Mouse (Mus musculus): ENCODE results near the gene Gdf15.

Gdf15 gene

DNA sequence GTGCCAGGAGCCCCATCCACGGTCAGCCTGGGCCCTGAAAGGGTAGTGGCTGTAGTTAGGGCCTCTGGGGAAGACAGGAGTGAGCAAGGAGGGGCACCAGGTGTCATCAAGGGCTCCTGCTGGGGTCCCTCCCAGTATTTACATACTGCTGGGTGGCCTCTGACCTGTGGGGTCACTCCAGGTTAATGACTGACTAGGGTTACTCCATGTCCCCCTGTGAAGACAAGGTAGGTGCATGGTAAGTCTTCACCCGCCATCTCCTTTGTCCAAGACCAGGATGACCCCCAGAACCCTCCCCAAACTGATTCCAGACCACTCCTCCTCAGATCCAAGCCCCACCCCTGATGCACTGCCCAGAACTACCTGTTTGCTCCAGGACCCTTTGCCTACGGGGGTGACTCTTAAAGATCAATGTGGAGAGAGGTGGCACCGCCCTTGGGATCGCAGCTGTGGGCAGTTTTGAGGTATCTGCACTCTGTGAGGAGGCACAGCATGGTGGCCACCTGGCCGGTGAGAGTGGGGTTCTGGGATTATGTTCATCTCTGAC lies at the start of gene Gdf15:
Gene Gdf15, minus strand, starts transcription at position 111 of the 547 bp plus-strand sequence.
- DNase-seq (ENCODE audit: low spot score in 2 of 2): no peak

DNA sequence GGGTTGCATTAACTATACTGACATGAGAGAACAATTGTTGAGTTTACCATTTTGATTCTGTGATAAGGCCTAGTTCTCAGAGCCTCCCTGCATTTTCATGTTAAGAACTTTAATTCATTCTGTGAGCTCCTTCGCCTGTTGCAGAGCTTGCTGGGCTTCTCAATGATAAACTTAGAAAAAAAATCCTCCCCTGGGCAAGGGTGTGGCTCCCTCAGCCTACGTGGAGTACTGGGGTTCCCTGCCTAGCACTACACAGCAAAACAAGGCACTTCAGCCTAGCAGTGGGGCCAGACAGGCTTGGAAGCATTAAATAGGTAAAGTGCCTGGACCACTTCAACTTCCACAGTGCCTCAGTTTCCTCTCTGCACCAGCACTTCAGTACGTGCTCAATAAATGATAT lies 49.2 kb upstream of the Gdf15 start:
- DNase-seq (ENCODE audit: low spot score in 2 of 2): no peak

DNA sequence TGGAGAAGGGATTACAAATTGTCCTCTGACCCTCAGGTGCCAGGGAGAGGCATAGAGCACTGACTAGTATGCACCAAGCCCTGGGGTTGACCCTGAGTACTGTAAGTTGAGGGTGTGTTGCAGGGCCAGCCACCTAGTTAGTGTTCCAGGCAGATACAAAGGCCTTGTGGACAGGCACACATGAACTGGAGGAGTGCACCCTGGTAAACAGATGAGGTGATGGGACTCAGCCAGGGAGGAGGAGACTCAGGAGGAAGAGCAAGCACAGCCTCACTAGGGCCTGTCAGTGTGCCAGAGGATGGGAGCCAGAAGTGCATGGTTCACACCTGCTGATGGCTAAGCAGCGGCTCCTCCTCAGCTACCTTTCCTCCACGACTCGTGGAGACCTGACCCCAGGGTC lies 47.8 kb upstream of the Gdf15 start:
- DNase-seq (ENCODE audit: low spot score in 2 of 2): no peak

DNA sequence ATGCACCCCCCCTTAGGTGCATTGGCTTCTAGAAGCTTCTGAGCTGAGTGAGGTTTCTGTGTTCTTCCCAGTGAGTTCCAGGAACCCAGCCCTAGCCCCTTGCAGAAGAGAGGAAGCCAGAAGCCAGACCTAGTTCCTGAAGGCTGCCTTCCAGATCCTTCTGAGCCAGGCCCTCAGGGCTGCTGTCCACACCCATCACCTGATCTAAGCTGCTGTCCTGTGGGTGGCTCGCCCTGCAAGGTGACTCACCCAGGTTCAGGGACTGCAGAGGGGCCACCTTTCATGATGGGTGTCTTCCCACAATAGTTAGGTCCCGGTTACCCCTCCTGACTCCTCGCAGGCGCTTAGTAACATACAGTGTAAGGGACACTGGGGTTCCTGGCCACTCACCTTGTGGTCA lies 47.1 kb upstream of the Gdf15 start:
- DNase-seq (ENCODE audit: low spot score in 2 of 2): no peak

DNA sequence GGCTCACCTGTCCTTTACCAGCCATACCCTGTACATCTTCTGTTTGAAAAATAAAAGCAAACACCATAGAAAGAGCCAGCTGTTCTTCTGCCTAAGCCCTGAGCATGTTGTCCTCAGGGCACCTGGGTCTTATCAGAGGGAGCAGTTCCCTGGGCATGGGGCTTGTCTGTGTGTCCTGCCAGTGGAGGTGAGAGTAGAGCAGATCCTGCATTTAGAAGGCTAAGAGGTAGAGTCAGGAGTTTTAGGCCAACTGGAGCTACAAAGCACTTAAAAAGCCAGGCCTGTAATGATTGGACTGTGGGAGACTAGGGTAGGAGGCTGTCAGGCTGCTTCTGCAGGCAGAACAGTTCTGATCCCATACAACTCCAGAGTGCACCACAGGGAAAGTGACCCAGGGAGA lies 46.4 kb upstream of the Gdf15 start:
- DNase-seq (ENCODE audit: low spot score in 2 of 2): no peak

DNA sequence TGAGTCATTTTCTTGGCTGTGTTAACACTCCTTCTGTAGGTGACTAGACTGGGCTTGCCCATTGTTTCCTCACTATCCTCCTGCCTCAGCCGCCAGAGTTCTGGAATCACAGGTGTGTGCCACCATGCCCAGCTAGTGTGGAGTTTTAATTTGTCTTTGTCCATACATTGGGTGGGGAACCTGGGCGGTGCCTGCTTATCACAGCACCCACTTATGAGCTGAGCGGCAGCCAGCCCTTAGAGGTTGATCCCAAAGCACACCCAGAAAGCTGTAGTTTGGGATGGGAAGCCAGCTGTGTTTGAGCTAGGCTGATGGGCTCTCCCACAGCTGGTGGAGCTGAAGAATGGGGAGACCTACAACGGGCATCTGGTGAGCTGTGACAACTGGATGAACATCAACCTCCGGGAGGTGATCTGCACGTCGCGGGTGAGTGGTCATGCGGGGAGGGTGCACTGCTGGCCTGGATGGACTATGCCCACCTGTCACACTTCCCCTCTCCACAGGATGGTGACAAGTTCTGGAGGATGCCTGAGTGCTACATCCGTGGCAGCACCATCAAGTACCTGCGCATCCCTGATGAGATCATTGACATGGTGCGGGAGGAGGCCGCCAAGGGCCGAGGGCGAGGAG lies 45.3 kb upstream of the Gdf15 start:
- no peak for DNase-seq (ENCODE audit: low spot score in 2 of 2)

DNA sequence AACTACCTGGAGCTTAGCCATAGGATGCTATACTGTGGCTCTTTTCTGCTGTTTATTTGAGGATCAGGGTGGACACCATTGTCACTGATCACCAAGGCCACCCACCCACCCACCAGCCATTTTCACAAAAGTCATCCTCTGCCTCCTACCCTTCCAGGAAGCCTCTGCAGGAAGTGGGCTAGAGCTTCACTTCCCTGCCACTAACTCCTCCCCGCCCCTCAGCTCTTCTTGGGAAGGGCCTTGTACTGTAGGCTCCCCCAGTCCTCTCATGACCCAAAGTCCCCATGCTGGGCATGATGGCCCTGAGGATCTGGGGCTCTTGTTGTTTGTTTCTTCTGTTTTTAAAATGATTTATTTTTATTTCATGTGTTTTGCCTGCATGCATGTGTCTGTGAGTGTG lies 43.1 kb upstream of the Gdf15 start:
- no peak for DNase-seq (ENCODE audit: low spot score in 2 of 2)

DNA sequence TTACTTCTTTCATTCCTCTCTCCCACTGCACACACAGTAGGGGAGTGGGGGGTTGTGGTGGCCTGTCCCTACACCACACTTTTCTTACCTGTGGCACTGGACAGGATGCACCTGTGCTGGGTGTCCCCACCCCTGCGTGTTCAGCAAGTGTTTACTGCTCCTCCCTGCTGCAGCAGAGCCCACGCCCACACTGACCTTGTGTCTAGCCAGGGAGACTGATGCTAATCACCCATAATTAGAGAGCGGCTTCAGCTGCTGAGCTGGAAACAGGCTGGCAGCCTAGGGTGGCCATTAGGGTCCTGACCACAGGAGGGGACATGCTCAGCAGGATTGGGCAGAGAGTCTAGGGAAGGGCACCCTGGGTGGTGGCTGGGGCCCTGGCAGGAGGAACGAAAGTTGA lies 42.5 kb upstream of the Gdf15 start:
- DNase-seq (ENCODE audit: low spot score in 2 of 2): no peak

DNA sequence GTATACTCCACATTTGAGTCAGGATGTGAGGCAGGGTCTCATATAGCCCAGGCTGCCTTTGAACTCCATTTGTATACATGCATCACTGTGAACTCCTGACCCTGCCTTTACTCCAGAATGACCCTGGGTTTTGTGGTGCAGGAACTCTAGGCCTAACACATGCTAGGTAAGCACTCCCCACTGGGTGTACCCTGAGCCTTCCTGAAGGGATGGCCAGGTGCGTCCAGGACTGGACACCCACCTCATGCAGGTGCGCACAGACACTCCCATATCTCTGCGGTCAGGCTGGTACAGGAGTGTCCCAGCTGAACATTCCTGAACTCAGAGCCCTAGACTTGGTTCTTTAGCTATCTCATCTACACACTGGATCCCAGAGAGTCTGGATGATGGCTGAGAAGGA lies 41.9 kb upstream of the Gdf15 start:
- no peak for DNase-seq (ENCODE audit: low spot score in 2 of 2)

DNA sequence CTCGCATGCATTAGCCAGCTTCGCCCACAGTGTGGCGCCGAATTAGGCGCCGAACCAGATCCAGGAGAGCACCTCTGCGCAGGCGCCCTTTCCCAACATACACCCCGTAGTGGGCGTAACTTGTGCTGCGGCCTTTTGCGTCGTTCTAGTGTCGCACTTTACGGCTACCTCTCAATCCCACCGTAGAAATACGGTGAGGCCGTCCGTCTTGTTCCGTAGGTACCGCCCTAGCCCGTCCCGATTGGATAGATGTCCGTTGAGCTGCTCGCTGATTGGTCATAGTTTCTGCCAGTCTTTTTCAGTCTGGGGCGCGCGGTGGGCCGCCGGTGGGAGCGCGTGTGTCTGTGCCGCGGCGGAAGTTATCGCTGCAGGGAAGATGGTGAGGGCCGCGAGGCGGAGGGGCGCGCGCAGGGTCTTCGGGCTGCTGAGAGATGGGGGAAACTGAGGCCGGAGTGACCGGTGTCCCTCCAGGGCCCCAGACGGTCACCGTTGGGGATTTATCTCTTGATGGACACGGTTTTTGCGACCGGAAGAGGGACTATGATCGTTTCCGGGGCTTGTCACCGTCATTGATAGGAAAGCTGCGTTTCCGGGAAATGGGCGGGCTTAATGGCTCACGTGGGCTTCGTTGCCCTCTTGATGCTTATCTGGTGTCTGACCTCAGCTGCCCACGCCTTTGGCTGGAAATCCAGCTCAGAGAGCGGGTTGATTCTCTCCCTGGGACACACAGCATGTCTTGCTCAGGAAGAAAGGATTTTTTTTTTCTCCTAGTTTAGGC lies 41.0 kb upstream of the Gdf15 start, which contains the start of gene Lsm4:
Gene Lsm4, plus strand, starts transcription at position 170 of the 778 bp plus-strand sequence.
- DNase-seq (ENCODE audit: low spot score in 2 of 2): peak; percentile 94 to 96

DNA sequence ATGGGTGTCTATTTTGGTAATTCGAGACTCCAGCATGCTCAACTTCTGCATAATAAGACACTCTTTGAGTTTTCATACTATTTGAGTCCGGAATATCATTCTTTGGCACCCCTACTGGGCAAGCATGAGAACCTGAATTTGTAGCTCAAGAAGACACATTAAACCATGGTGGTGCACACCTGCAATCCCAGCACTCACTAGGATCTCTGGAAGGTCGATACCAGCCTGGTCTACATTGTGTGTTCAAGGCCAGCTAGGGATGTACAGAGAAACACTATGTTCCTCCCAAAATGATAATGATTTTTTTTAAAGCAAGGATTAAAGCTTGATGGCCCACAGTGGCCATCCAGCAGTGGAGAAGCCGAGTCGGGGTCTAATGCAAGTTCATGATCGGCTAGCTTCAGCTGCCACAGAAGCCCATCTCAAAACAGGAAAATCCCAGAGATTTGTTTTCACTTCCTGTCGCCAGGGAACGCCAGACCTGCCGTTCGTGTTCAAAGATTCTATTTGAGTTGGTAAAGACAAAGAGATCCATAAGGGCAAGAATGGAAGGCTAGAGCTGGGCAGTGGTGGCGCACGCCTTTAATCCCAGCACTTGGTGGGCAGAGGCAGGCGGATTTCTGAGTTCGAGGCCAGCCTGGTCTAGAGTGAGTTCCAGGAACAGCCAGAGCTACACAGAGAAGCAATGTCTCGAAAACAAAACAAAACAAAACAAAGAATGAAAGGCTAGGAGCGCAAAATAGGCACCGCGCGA lies 40.2 kb upstream of the Gdf15 start:
- no peak for DNase-seq (ENCODE audit: low spot score in 2 of 2)

DNA sequence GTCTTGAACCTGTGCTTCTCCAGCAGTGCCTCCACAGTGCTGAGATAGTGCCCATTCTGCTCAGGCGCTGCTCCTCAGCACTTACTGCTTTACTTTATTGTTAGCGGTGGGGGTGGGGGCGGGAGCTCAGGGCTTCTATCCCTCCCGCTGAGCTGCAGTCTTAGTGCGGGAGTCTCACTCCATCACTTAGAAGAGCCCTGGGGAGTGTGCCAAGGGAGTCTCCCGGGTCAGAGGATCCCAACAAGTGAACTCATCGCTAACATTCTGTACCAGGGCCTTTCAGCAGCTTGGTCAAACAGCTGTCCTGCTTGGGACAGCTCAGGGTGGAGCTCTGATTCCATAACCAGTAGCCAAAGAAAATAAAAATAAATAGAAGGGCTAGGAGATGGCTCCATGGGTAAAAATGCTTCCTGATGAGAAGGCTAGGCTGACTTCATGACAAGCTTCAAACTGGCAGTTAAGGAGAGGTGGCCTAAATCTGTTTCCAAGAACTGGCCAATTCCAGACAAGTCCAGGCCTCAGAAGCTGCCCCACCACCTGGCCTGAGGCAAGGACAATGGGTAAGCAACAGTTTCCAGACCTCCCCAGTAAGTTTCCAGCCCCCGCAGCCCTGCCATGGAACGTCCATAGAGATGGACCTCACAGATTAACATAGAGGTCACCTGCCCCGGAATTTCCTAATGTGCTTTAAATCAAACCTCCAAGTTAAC lies 39.5 kb upstream of the Gdf15 start:
- peak in 1 of 2 experiments; percentile 64 for DNase-seq (ENCODE audit: low spot score in 2 of 2)

DNA sequence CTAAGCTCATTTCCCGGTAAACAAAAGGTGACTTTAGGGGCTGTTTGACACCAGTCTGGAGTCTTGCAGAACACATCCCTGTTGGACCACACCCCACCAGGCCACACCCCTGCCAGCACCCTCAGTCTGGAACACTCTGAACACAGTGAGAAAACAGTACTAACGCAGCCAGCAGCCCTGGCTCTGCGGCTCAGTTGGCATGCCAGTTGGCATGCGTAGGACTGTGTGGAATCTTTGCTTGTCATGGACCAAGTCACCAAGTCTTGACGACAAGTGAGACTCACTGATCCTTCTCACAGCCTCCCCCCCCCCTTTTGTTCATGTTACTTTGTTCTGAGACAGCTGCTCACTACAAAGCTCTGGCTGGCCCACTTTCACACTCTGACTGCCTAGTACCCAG lies 34.8 kb upstream of the Gdf15 start:
- DNase-seq (ENCODE audit: low spot score in 2 of 2): no peak

DNA sequence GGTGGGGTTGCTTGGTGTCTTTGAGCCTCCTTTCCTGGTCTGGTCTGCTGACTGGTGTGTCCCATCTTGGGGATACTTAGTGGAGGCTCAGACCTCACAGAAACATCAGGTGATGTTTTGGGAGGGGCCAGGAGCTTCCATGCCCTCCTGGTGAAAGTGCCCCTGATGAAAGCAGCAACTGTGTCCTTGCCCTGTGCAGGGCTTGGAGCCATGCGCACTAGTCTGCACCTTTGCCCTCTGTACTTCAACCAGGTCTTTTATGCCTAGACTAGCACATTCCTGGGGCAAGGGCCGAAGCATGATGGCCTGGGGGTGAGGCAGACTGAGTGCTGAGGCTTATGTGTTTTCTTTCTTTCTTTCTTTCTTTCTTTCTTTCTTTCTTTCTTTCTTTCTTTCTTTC lies 33.3 kb upstream of the Gdf15 start:
- DNase-seq (ENCODE audit: low spot score in 2 of 2): no peak

DNA sequence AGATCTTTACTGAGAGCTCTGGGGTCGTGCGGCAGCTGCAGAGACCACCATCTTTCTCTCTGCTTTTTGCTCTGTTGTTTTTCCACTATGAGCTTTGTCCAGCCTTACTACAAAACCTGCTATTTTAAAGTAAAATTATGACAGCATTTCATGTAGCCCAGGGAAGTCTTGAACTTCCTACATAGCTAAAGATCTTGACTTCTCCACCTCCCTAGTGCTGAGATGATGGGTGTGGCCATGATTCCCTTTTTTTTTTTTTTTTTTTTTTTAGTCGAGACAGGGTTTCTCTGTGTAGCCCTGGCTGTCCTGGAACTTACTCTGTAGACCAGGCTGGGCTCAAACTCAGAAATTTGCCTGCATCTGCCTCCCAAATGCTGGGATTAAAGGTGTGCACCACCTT lies 32.4 kb upstream of the Gdf15 start:
- DNase-seq (ENCODE audit: low spot score in 2 of 2): no peak

DNA sequence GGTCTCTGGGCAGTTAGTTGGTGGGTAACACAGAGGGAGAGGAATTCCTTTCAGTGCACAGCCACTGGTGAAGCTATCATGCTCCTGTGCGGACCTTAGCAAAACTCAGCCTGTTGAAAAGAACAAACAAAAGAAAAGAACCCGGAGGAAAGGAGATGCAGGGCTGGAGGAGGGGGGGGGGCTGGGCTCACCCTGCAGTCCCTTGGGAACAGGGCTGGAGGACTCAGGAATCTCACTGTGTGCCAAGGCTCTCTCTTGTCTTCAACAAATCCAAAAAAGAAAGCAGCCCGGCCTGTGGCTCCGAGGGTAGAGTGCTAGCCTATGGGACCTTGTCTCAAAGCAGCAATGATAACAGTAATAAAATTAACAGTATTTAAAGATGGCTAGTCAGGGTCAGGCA lies 31.4 kb upstream of the Gdf15 start:
- DNase-seq (ENCODE audit: low spot score in 2 of 2): no peak

DNA sequence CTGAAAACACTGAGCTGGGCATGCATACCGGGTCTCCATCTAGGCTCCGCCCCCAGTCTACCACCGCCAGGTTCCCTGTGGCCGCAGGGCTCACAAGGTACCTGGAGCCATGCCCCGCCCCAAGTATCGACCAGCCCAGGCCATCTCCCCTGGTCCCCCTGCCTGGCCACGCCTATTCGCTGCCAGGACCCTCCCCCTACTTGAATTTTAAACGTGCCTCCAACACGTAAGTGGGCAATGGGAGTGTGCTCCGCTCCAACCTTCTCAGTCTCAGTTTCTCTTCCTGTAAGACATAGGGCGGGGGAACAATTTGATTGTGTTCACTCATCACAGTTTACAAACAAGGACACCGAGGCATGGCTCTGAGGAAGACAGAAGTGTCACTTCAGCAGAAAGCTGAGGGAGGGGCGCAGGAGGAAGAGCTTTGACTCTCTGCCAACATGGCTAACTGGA lies 28.0 kb upstream of the Gdf15 start, which contains the start of gene Pgpep1:
Gene Pgpep1, minus strand, starts transcription at position 116 of the 453 bp plus-strand sequence.
- no peak for DNase-seq (ENCODE audit: low spot score in 2 of 2)

DNA sequence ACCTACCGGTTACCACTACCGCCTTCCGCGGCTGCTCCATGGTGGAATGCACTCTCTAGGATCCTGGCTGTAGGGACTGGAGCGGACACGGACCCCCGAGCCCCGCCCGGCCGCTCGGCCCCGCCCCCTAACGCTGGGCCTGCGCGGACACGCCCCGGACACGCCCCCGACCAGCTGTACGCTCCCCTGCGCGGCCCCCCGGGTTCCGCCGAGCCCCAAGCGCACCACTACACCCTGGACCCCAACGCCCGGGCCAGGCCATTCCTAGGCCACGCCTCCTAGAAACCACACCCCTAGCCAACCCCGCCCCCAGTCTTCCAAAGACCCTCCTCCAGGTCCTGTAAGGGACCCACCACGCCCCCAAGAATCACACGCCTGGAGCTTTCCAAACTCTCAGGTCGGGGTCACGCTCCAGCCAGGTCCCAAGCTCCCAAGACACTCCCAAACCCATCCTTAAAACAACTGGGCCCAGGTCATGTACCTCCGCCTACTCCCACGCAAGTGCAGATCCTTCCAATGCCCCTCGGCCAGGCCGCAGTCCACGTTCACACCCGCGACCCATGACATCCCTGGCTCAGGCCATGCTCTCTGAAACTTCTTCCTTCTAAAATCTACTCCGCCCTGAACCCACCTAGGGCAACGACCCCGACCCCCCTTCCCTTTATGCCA lies 27.5 kb upstream of the Gdf15 start:
- peak; percentile 94 to 97 for DNase-seq (ENCODE audit: low spot score in 2 of 2)

DNA sequence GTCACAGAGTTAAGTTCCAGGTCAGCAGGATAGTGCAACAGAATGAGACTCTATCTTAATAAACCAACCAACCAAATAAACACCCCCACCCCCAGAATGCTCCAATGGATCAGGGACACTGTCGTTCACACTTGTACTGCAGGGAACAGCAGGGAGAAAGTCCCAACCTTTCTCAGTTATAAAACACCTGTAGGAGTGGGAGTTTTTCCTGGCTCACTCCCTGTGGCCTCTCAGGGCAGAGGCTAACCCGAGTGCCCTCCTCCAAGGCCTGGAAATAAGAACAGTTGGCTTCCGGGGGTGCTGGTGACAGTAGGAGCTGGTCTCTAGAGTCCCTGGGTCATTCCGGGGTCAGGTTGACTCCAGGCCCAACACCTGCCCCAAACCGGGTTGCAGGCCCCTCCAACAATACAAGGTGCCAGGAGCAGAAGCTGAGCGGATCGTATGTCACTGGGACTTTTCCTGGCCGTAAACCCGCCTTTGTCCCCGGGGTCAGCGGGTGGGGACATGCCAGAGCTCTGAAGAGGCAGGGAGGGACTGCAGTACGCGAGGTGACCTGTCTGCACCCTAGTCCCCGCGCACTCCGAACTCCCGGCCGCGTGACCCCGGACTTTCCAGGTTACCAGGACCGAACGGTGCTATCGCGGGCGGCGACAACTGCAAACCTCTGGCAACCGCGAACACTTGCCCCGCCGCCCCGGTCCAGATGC lies 26.8 kb upstream of the Gdf15 start:
- no peak for DNase-seq (ENCODE audit: low spot score in 2 of 2)

DNA sequence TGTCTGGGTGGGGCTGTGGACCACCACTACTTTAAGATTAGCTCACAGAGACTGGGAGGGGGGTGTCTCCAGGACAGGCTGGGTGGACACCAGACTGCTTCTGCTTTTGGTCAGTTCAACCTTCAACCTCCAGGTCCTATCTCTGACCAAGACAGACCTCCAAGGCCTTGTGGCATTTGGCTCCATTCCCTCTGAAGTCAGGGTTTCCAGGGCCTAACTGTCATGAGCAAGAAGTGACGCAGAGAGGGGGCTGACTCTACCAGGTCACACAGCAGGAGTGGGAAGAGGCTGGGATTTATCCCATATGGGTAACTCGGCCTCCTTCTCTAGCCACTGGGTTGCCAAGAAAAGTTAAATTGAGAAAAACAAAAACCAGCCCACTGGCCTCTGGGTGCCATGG lies 25.5 kb upstream of the Gdf15 start:
- DNase-seq (ENCODE audit: low spot score in 2 of 2): no peak
